Mouse (Mus musculus) ES-Bruce4 (cell line): ENCODE results near the gene Klc1. TPM values are rescaled to one million over a fixed set of nuclear protein-coding genes. Genes with fewer than 3 reads are reported as not detected.

Experiments used
- H3K27ac ChIP-seq: 2 replicates; pipeline ENCODE4 v1.5.1; 2012; ENCODE audit warnings: low read length, inconsistent platforms; ENCODE audit not compliant: insufficient read depth
- H3K27me3 ChIP-seq: 2 replicates; pipeline ENCODE4 v1.6.1; 2012; ENCODE audit warnings: mild to moderate bottlenecking, low read length, inconsistent platforms; ENCODE audit not compliant: control insufficient read depth, poor library complexity, insufficient read depth, severe bottlenecking
- H3K36me3 ChIP-seq: 2 replicates; pipeline ENCODE4 v1.6.1; 2012; ENCODE audit warnings: inconsistent platforms, mild to moderate bottlenecking, low read length, moderate library complexity; ENCODE audit not compliant: control insufficient read depth, poor library complexity, insufficient read depth, severe bottlenecking
- H3K4me1 ChIP-seq: one replicate; pipeline ENCODE4 v1.8.1; 2011; ENCODE audit warnings: low read length; ENCODE audit not compliant: control insufficient read depth, insufficient read depth
- H3K4me3 ChIP-seq: 2 replicates; pipeline ENCODE4 v1.5.1; 2011; ENCODE audit warnings: low read depth, mild to moderate bottlenecking, low read length
- H3K9ac ChIP-seq: 2 replicates; pipeline ENCODE4 v1.6.1; 2012; ENCODE audit warnings: low read depth, mild to moderate bottlenecking, inconsistent platforms; ENCODE audit not compliant: poor library complexity, severe bottlenecking
- H3K9me3 ChIP-seq: replicated peaks from 2 replicates; pipeline ENCODE4 v1.6.1; 2012; ENCODE audit warnings: mild to moderate bottlenecking, low read length, inconsistent platforms; ENCODE audit not compliant: control insufficient read depth, poor library complexity, insufficient read depth, severe bottlenecking
- CTCF ChIP-seq: IDR thresholded peaks from one replicate; pipeline ENCODE4 v1.8.1; 2011; ENCODE audit warnings: low read depth, low read length
- EP300 ChIP-seq: IDR thresholded peaks from 2 replicates; pipeline ENCODE4 v1.6.1; 2011; ENCODE audit warnings: low read depth, low read length; ENCODE audit not compliant: insufficient read depth
- POLR2A ChIP-seq: IDR thresholded peaks from one replicate; pipeline ENCODE4 v1.8.1; 2011; ENCODE audit warnings: low read length; ENCODE audit not compliant: insufficient read depth
- polyA plus RNA-seq: library from polyadenylated mRNA; stranded (reverse); fragments of >200 nt; gene quantifications from 2 replicates; pipeline ENCODE4 v1.2.4, GENCODE M21; 2011; ENCODE audit warnings: low read depth; ENCODE audit not compliant: missing spikeins, insufficient read depth, insufficient read length

Gene Klc1
- polyA plus RNA-seq, 1 experiment: 92.2 TPM

GRCm38 (mm10) chr12:111738754-111739153 lies 19.9 kb upstream of the Klc1 start:
- peak; percentile 66 for TF ChIP-seq CTCF
- TF ChIP-seq EP300: 0 out of 2 replicates have a peak, but pooled peaks have one; percentile 50
- no peak for TF ChIP-seq POLR2A
- H3K4me3 ChIP-seq: no peak overlapping the region
- H3K27me3 ChIP-seq: no peaks in the 10 kb centered on the region
- no peaks in the 10 kb centered on the region for H3K36me3 ChIP-seq
- H3K4me1 ChIP-seq: no peaks in the 10 kb centered on the region
- no peak overlapping the region for H3K9ac ChIP-seq
- H3K9me3 ChIP-seq: no peaks in the 10 kb centered on the region
- no peak overlapping the region for H3K27ac ChIP-seq

GRCm38 (mm10) chr12:111741338-111741737 lies 17.3 kb upstream of the Klc1 start:
- H3K27me3 ChIP-seq: no peaks in the 10 kb centered on the region
- no peaks in the 10 kb centered on the region for H3K9me3 ChIP-seq
- H3K27ac ChIP-seq: no peak overlapping the region
- no peak overlapping the region for H3K4me3 ChIP-seq
- no peak overlapping the region for H3K9ac ChIP-seq
- no peaks in the 10 kb centered on the region for H3K4me1 ChIP-seq
- no peaks in the 10 kb centered on the region for H3K36me3 ChIP-seq
- TF ChIP-seq POLR2A (no peak), CTCF (no peak), EP300 (no peak)

- Histone ChIP-seq H3K36me3 (no peaks in the 10 kb centered on the region), H3K9me3 (no peaks in the 10 kb centered on the region), H3K27me3 (no peaks in the 10 kb centered on the region), H3K4me1 (no peaks in the 10 kb centered on the region), H3K4me3 (no peak overlapping the region), H3K9ac (no peak overlapping the region), H3K27ac (no peak overlapping the region)
- TF ChIP-seq EP300 (no peak), POLR2A (no peak), CTCF (no peak)
Observed at GRCm38 (mm10) chr12:111743419-111743818, 15.2 kb upstream of the Klc1 start.

GRCm38 (mm10) chr12:111743981-111744423 lies 14.6 kb upstream of the Klc1 start:
- no peak for TF ChIP-seq POLR2A
- no peak for TF ChIP-seq CTCF
- no peak for TF ChIP-seq EP300
- Histone ChIP-seq H3K27ac (no peak overlapping the region), H3K4me3 (no peak overlapping the region), H3K9me3 (no peaks in the 10 kb centered on the region), H3K27me3 (no peaks in the 10 kb centered on the region), H3K36me3 (no peaks in the 10 kb centered on the region), H3K9ac (no peak overlapping the region), H3K4me1 (no peaks in the 10 kb centered on the region)

GRCm38 (mm10) chr12:111745274-111745673 lies 13.4 kb upstream of the Klc1 start:
- Histone ChIP-seq H3K27ac (no peak overlapping the region), H3K4me1 (no peaks in the 10 kb centered on the region), H3K36me3 (no peaks in the 10 kb centered on the region), H3K27me3 (no peaks in the 10 kb centered on the region), H3K9me3 (no peaks in the 10 kb centered on the region), H3K9ac (no peak overlapping the region), H3K4me3 (no peak overlapping the region)
- TF ChIP-seq CTCF (no peak), EP300 (no peak), POLR2A (no peak)

- no peaks in the 10 kb centered on the region for H3K27me3 ChIP-seq
- H3K36me3 ChIP-seq: no peaks in the 10 kb centered on the region
- no peaks in the 10 kb centered on the region for H3K4me1 ChIP-seq
- TF ChIP-seq EP300: no peak
- no peak for TF ChIP-seq POLR2A
- TF ChIP-seq CTCF: no peak
- no peak overlapping the region for H3K4me3 ChIP-seq
- H3K9me3 ChIP-seq: no peaks in the 10 kb centered on the region
- no peak overlapping the region for H3K9ac ChIP-seq
- H3K27ac ChIP-seq: no peak overlapping the region
Observed at GRCm38 (mm10) chr12:111746091-111746490, 12.6 kb upstream of the Klc1 start.
